Mouse (Mus musculus) G1E (cell line): ENCODE results near the gene Maml3.

Experiments
- CTCF ChIP-seq: IDR thresholded peaks from 2 replicates; pipeline ENCODE4 v1.5.1; 2012; ENCODE audit warnings: low read depth, low read length, inconsistent platforms, mixed read lengths
- GATA1 ChIP-seq: IDR thresholded peaks from 2 replicates; pipeline ENCODE4 v1.6.1; 2012; ENCODE audit warnings: borderline replicate concordance, low read length, inconsistent platforms, mixed read lengths
- GATA2 ChIP-seq: IDR thresholded peaks from 2 replicates; pipeline ENCODE4 v1.6.1; 2012; ENCODE audit warnings: low read depth, low read length, inconsistent platforms, borderline replicate concordance
- TAL1 ChIP-seq: conservative IDR thresholded peaks from 2 replicates; pipeline ENCODE4 v1.6.1; 2012; ENCODE audit warnings: low read depth, low read length, inconsistent platforms, mixed read lengths

DNA sequence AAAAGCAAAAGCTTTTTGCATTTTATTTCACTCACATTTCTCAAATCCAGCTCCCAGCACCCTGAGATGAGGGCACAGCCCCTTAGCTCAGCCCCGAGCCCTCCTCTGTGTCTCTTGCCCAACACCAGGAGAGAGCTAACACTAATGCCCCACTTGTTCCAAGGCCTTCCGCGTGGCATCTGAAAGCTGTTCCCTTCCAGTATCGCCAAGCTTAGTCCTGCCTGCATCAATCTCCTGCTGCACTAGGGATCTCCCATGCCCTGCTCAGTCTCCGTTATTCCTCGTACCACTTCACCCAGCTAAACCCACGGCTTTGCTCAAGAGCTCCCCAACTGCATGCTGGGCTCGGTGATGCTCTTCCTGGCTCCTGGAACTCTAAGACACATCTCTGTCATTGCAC is 57.3 kb downstream of the Maml3 start:
- TF ChIP-seq CTCF (no peak), TAL1 (no peak), GATA1 (no peak), GATA2 (no peak)
